Mouse (Mus musculus): ENCODE results near the gene Mrpl48.

GRCm38 (mm10) chr7:100649826-100650225 is 41.7 kb upstream of the Mrpl48 start:
- TF ChIP-seq CTCF (IDR thresholded peaks at IDR 0.05 in 2 of 3, conservative IDR thresholded peaks at IDR 0.05 in 1 of 3; ENCODE audit: control insufficient read depth in 1 of 3, insufficient read depth in 1 of 3, low read depth in 2 of 3, low read length in 3 of 3, poor library complexity in 1 of 3, severe bottlenecking in 1 of 3), result no peak
- TF ChIP-seq ZKSCAN1 (IDR thresholded peaks at IDR 0.05; ENCODE audit: low read depth, low read length), result no peak
